Mouse (Mus musculus) lung, postnatal 10 days (tissue): ENCODE results near the gene Ms4a7.
A peak's percentile ranks its signal among the peaks of the same experiment; 100 is the strongest.
"Not testable (repeated sequence)": the region's sequence is repeated elsewhere in the genome, so short reads cannot be mapped to it uniquely, and the experiment has no call there.

Experiments
- DNase-seq: peaks from one replicate; pipeline ENCODE4 v3.0.0; 2021

Ms4a7 gene

DNA sequence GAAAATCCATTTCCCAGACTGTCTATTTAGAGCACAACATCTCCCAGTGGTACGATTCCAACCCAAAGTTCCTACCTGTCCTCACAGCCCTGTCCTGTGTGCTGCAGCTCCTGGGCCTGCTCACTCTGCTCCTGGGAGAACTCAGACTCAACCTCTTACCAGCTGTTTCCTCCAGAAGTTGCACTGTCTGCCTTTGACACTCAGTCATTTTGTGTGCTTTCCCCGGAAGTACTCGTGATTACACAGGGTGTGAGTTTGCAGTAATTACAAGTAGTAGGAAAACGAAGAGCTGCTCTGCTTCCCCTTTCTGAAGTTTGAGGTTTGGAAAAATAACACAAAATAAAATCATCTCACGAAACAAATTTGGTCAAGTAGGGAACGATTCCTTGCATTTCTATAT is at the start of gene Ms4a7:
Ms4a7 (minus strand) TSS at position 215 of the 400 bp plus-strand sequence.
- no peak for DNase-seq

DNA sequence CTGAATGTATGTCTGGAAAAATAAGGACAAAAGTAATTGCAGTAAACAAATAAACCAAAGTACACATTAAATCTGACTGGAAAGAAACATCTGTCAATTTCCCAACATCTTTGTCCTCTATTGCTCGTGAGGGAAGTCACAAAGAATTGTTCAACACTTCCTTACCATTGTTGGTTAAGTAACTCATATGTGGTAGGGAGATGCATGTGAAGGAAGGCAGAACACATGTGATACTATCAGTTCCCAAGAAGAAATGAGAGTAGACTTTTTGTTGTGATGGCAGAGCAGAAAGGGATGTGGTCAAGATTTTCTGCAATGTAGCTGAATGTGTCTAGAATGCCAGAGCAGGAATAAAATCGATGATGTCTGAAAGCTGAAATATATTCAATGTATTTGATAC is 40.5 kb upstream of the Ms4a7 start:
- DNase-seq = no peak

- DNase-seq = no peak
Observed at GRCm38 (mm10) chr19:11375273-11375672, 39.3 kb upstream of the Ms4a7 start, which contains the start of gene Ms4a4a. Gene Ms4a4a, plus strand, starts transcription at chr19:11375523.

- no peak for DNase-seq
Observed at GRCm38 (mm10) chr19:11371181-11371580, 35.2 kb upstream of the Ms4a7 start.

- DNase-seq = no peak
Observed at GRCm38 (mm10) chr19:11368310-11368709, 32.4 kb upstream of the Ms4a7 start.

GRCm38 (mm10) chr19:11362002-11362401 is 26.1 kb upstream of the Ms4a7 start:
- DNase-seq = no peak

DNA sequence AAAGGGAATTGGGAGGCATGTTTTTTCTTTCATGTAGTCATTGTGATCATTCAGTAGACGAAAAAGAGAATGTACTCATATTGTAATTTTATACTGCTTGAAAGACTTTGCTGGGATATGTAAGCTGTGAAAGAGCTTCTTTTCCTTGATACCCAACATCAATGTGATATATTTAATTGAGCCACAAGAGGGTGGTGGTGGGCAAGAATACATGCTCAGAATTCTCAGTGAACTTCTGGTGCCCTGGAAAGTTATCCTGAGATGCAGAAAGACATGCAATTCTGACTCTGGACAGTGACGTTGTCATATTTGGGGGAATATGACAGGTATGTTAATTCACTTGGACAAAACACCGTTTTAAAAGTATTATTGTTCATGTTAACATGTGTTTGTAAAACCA is 24.2 kb upstream of the Ms4a7 start:
- peak; percentile 24 for DNase-seq

DNA sequence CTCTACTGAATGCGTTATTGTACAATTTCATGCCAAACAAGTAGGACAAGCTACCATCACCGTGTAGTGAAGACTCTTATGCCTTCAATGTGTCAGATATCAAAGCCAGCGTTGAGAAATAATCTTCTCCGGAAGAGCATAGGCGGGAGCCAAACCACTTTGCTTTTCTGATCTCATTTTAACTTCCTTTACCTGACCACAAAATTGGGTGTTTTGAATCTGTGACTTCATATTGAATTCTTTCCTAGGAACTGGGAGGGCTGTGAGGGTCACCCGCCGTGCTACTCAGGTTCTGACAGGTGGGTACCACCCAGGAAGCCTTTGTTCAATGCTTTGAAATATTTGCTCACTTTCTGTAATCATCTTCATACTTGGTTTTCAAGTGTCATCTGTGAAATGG is 19.8 kb upstream of the Ms4a7 start:
- no peak for DNase-seq

GRCm38 (mm10) chr19:11351878-11352277 is 15.9 kb upstream of the Ms4a7 start:
- DNase-seq = peak; percentile 12

GRCm38 (mm10) chr19:11349698-11350481 is 13.9 kb upstream of the Ms4a7 start:
- DNase-seq = peak; percentile 27

DNA sequence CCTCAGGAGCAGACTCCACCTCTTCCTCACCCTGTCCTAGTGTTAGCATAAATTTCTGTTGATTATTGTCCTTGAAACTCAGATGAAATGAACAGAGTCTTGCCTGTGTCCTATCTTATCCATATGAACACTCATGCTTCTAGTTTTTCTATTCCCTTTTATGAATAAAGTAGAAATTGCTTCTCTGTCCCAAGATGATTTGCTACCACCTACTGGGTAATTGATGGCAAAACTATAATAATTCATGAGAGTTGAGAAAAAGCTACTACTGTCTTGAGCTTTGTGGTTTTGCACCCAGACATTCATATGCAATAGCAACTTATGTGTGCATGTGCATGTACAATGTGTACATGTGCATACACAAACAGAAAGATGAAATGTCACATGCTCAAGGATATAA is 8.0 kb upstream of the Ms4a7 start:
- DNase-seq = no peak

- DNase-seq = no peak
Observed at GRCm38 (mm10) chr19:11343147-11343546, 7.2 kb upstream of the Ms4a7 start.

DNA sequence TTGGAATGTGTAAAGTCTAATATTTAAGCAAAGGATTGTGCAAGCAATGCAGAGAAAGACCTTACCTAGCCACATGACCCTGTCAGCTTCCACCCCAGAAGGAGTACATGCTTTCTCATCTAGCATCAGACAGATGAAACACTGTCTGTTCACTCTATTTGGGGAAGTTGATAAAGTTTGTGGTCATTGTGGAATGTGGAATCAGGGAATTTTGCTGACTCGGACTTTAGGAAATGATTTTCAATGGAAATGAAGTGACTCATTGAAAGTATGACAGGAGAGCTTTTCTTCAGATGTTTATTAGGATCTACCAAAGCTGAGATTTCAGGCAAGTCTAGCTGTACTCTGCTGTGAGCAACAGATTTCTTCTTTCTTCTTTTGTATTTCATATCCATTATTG is 14.8 kb downstream of the Ms4a7 start:
- no peak for DNase-seq

DNA sequence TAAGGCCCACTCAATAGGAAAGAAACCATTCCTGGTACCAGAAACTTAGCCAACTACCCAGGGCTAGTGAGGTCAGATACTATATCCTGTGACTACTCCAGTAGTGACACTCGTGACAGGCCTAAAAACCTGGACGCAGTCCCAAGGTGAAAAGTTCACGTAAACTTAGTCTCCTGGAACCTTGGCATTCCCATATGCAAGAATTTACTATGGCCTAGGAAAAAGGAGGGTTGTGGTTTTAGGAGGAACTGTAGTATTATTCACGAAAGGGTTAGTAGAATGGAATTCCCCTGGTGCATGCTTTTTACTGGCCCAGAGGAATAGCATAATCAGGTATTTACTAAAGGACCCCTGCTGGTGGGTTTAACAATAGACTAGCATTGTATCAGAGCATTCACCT is 19.2 kb downstream of the Ms4a7 start:
- DNase-seq = no peak

GRCm38 (mm10) chr19:11314354-11314753 is 21.6 kb downstream of the Ms4a7 start, which contains the start of gene Ms4a14:
Gene Ms4a14, minus strand, starts transcription at chr19:11314454.
- DNase-seq = no peak

DNA sequence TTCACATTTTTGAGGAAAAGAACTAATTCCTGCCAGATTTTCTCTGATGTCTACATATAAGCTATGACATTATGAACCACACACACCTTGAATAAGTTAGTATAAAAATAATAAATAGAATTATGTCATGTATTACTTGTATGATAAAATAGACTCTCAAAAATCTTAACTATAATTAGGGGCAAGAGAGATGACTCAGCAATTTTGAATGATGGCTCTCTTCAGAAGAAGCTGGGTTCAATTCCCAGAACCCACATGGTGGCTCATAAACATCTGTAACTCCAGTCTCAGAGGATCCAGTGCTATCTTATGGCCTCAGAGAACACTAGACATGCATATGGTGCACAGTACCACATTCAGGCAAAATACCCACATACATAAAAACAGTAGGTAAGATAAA is 27.1 kb downstream of the Ms4a7 start:
- DNase-seq = no peak

GRCm38 (mm10) chr19:11299529-11299928 is 36.4 kb downstream of the Ms4a7 start:
- DNase-seq = not testable (repeated sequence)

DNA sequence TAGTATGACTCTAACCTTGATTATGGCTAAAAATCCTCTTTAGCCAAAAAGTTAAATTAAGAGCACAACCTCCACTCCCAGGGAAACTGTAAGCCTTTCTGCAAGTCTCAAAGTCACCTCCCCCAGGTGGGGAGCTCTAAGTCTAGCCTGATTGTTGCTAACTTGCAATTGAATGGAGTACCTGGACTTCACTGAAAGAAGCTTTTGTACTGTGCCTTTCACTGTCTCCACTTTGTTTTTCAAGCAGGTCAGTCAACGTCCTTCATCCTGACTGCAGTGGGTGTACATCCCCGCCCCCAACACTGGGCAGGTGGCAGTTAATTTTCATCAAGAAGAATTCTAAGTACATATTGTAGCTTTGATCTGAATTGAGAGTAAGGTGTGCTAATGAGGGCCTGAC is 37.0 kb downstream of the Ms4a7 start:
- no peak for DNase-seq

GRCm38 (mm10) chr19:11293616-11294015 is 42.3 kb downstream of the Ms4a7 start:
- DNase-seq = not testable (repeated sequence)

DNA sequence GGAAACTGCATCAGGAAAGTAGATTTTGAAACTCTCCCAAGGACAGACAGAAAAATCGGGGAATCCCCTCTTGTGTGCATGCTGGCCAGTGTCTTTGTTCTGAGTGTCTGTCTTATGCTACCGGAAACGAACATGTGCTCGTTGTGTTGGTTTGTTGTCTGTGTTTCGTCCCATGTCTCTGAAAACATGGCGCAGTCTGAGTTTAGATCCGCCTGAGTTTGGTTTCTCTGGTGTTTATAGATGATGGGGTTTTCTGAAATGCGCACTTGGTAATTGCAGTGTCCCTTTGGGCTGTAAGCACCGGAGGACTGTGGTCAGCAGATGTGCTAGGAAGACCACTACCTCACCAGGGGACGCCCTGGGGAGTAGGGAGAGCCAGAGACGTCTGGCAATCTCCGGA is 43.0 kb downstream of the Ms4a7 start:
- peak; percentile 3 for DNase-seq

DNA sequence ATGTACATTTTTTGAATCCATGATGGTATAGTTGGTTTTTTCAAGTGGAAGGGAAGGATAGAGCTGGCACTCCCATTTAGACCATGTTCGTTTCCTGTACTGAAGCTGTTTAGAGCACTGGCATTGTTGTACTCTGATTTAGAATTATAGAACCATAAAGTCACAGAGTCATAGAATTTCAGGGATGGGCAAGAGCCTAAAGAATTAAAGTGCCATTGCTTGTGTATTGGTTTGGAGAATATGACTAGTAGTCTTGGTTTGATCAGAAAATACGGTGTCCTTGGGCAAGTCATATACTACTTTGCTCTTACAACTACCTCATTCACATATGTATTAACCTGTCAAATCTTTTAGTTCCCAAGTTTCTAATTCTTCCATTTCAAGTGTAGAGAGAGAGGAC is 52.2 kb downstream of the Ms4a7 start, which contains the start of gene Ms4a5:
Ms4a5 (minus strand) TSS at position 101 of the 400 bp plus-strand sequence.
- no peak for DNase-seq

DNA sequence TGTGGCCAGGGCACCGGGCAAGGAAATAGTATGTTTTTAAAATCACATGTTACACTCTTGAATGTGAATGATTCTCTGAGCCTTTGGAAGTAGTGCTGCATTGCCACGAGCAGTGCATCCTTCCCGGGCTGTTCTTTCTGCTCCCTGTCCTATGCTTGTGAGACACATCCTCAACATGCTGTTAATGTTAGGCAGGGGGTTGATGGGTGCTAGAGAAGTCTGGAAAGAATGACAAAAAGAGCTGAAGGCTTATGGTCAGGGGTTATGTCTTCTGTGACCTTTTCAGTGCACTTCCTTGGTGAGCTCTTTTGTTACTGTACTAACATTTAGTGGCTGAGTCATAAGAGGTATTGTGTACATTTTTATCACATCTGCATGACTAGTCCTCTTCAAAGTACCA is 55.7 kb downstream of the Ms4a7 start:
- no peak for DNase-seq

GRCm38 (mm10) chr19:11276431-11276830 is 59.5 kb downstream of the Ms4a7 start:
- DNase-seq = no peak
